Mouse (Mus musculus) G1E (cell line): ENCODE data around the gene St8sia6.

Experiments used
- CTCF ChIP-seq: IDR thresholded peaks from 2 replicates; pipeline ENCODE4 v1.5.1; 2012; ENCODE audit warnings: low read depth, low read length, inconsistent platforms, mixed read lengths
- GATA1 ChIP-seq: IDR thresholded peaks from 2 replicates; pipeline ENCODE4 v1.6.1; 2012; ENCODE audit warnings: borderline replicate concordance, low read length, inconsistent platforms, mixed read lengths
- GATA2 ChIP-seq: IDR thresholded peaks from 2 replicates; pipeline ENCODE4 v1.6.1; 2012; ENCODE audit warnings: low read depth, low read length, inconsistent platforms, borderline replicate concordance
- TAL1 ChIP-seq: conservative IDR thresholded peaks from 2 replicates; pipeline ENCODE4 v1.6.1; 2012; ENCODE audit warnings: low read depth, low read length, inconsistent platforms, mixed read lengths

- TF ChIP-seq TAL1 = no peak
- no peak for TF ChIP-seq CTCF
- TF ChIP-seq GATA1 = no peak
- TF ChIP-seq GATA2 = no peak
Measured at GRCm38 (mm10) chr2:13738704-13739103, 55.2 kb downstream of the St8sia6 start.
